Mouse (Mus musculus) embryonic fibroblast, embryonic 13.5 days (primary cell): Measurements from ENCODE around the gene Rabep1.

Experiments used
- CTCF ChIP-seq: IDR thresholded peaks from 2 replicates; pipeline ENCODE4 v1.5.1; 2011; ENCODE audit warnings: mild to moderate bottlenecking, control low read depth, low read length, moderate library complexity, borderline replicate concordance; ENCODE audit not compliant: insufficient read depth
- POLR2A ChIP-seq: IDR thresholded peaks from 2 replicates; pipeline ENCODE4 v1.6.1; 2011; ENCODE audit warnings: low read depth, mild to moderate bottlenecking, control low read depth, low read length, moderate library complexity

DNA sequence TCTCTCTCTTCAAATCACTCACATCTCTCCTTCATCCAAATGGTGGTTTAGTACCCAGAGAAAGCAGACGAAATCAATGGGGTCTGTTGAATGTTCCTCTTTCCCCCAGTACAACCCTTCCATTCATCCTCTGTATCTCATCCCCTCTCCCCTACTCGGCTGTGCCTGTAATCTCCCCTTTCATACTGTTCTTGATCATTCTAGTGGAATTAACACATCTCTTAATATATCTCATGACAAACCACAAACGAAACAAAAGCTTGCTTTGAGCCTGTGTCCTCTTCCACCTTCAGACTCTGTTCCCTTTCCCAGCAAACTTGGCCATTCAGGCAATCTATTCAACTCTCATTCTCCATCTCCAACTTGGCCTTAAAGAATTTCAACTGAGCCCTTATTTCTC is 13.4 kb upstream of the Rabep1 start:
- TF ChIP-seq CTCF = no peak
- no peak for TF ChIP-seq POLR2A
